Mouse (Mus musculus) MEL (cell line): ENCODE data around the gene Cavin4. TPM values are rescaled to one million over a fixed set of nuclear protein-coding genes. Genes with fewer than 3 reads are reported as not detected.

Experiments used
- DNase-seq: peaks from one replicate; pipeline ENCODE4 v3.0.0; 2011; ENCODE audit warnings: low read depth, low spot score
- H3K27ac ChIP-seq: 2 replicates; pipeline ENCODE4 v1.5.1; 2012; ENCODE audit warnings: low read depth, mild to moderate bottlenecking, control low read depth, low read length, moderate library complexity; ENCODE audit not compliant: control insufficient read depth
- H3K27me3 ChIP-seq, 2 experiments: fragments of 150-350 bp in 1 of 2; sonication (generic) in 1 of 2; 2 replicates each; pipeline ENCODE4 v1.6.1; 2012; ENCODE audit warnings: low read length in 2 of 2, mild to moderate bottlenecking in 2 of 2, improper control_type of control experiment in 1 of 2, moderate library complexity in 1 of 2; ENCODE audit not compliant: insufficient read depth in 2 of 2, control insufficient read depth in 1 of 2
- H3K36me3 ChIP-seq, 2 experiments: 2 replicates each; pipeline ENCODE4 v1.6.1; 2012 to 2014; ENCODE audit warnings: low read length in 2 of 2, improper control_type of control experiment in 1 of 2, inconsistent platforms in 1 of 2, mild to moderate bottlenecking in 1 of 2; ENCODE audit not compliant: insufficient read depth in 2 of 2, control insufficient read depth in 1 of 2
- H3K4me1 ChIP-seq, 2 experiments: fragments of 150-350 bp in 1 of 2; sonication (generic) in 1 of 2; 2 replicates each; pipeline ENCODE4 v1.6.1; 2012; ENCODE audit warnings: low read length in 2 of 2, improper control_type of control experiment in 1 of 2, mild to moderate bottlenecking in 1 of 2; ENCODE audit not compliant: insufficient read depth in 2 of 2, control insufficient read depth in 1 of 2
- H3K4me3 ChIP-seq, 2 experiments: fragments of 150-350 bp in 1 of 2; sonication (generic) in 1 of 2; 2 replicates each; pipeline ENCODE4 v1.5.1; 2012; ENCODE audit warnings: low read depth in 2 of 2, low read length in 2 of 2, mild to moderate bottlenecking in 2 of 2, moderate library complexity in 2 of 2, control low read depth in 1 of 2, improper control_type of control experiment in 1 of 2; ENCODE audit not compliant: control insufficient read depth in 1 of 2, insufficient read depth in 1 of 2
- H3K79me2 ChIP-seq: 2 replicates; pipeline ENCODE4 v1.6.1; 2012; ENCODE audit warnings: mild to moderate bottlenecking, low read length, moderate library complexity; ENCODE audit not compliant: control insufficient read depth, poor library complexity, insufficient read depth
- H3K9ac ChIP-seq: 2 replicates; pipeline ENCODE4 v1.6.1; 2012; ENCODE audit warnings: low read depth, mild to moderate bottlenecking, control low read depth, low read length, moderate library complexity; ENCODE audit not compliant: control insufficient read depth, poor library complexity, severe bottlenecking
- H3K9me3 ChIP-seq: fragments of 150-350 bp; sonication (generic); replicated peaks from 2 replicates; pipeline ENCODE4 v1.6.1; 2012; ENCODE audit warnings: mild to moderate bottlenecking, low read length, improper control_type of control experiment, moderate library complexity; ENCODE audit not compliant: insufficient read depth
- CHD1 ChIP-seq: IDR thresholded peaks from 2 replicates; pipeline ENCODE4 v1.6.1; 2012; ENCODE audit warnings: low read depth, mild to moderate bottlenecking, inconsistent platforms, low read length, improper control_type of control experiment
- CTCF ChIP-seq, 3 experiments: IDR thresholded peaks in 2 of 3; conservative IDR thresholded peaks in 1 of 3; 2 replicates each; pipeline ENCODE4 v1.5.1; 2011 to 2012; ENCODE audit warnings: low read length in 3 of 3, low read depth in 2 of 3, mild to moderate bottlenecking in 2 of 3, improper control_type of control experiment in 1 of 3, inconsistent platforms in 1 of 3, mixed read lengths in 1 of 3, moderate library complexity in 1 of 3; ENCODE audit not compliant: control insufficient read depth in 1 of 3, insufficient read depth in 1 of 3, poor library complexity in 1 of 3, severe bottlenecking in 1 of 3
- ELF1 ChIP-seq: IDR thresholded peaks from 2 replicates; pipeline ENCODE4 v1.6.1; 2014; ENCODE audit warnings: low read depth, mild to moderate bottlenecking, inconsistent platforms, low read length, improper control_type of control experiment, moderate library complexity
- GABPA ChIP-seq: IDR thresholded peaks from 2 replicates; pipeline ENCODE4 v1.6.1; 2012; ENCODE audit warnings: low read depth, mild to moderate bottlenecking, inconsistent platforms, low read length, improper control_type of control experiment, moderate library complexity
- GATA1 ChIP-seq: IDR thresholded peaks from 2 replicates; pipeline ENCODE4 v1.6.1; 2011; ENCODE audit warnings: low read depth, low read length, improper control_type of control experiment
- HCFC1 ChIP-seq: IDR thresholded peaks from 2 replicates; pipeline ENCODE4 v1.6.1; 2012; ENCODE audit warnings: low read depth, mild to moderate bottlenecking, inconsistent platforms, low read length, improper control_type of control experiment, moderate library complexity
- MAZ ChIP-seq: IDR thresholded peaks from 2 replicates; pipeline ENCODE4 v1.6.1; 2012; ENCODE audit warnings: low read depth, mild to moderate bottlenecking, inconsistent platforms, low read length, improper control_type of control experiment
- POLR2A ChIP-seq, 2 experiments: IDR thresholded peaks; 2 replicates each; pipeline ENCODE4 v1.6.1; 2011 to 2012; ENCODE audit warnings: low read length in 2 of 2, mild to moderate bottlenecking in 2 of 2, control low read depth in 1 of 2, improper control_type of control experiment in 1 of 2, low read depth in 1 of 2, moderate library complexity in 1 of 2; ENCODE audit not compliant: control insufficient read depth in 1 of 2, insufficient read depth in 1 of 2, poor library complexity in 1 of 2
- RAD21 ChIP-seq: IDR thresholded peaks from 2 replicates; pipeline ENCODE4 v1.6.1; 2011; ENCODE audit warnings: mild to moderate bottlenecking, low read depth, low read length, improper control_type of control experiment
- SIN3A ChIP-seq: IDR thresholded peaks from 2 replicates; pipeline ENCODE4 v1.6.1; 2012; ENCODE audit warnings: low read length, improper control_type of control experiment, inconsistent platforms
- SMC3 ChIP-seq: IDR thresholded peaks from 2 replicates; pipeline ENCODE4 v1.6.1; 2011; ENCODE audit warnings: low read depth, low read length, improper control_type of control experiment
- TCF12 ChIP-seq: IDR thresholded peaks from 2 replicates; pipeline ENCODE4 v1.6.1; 2014; ENCODE audit warnings: low read depth, mild to moderate bottlenecking, inconsistent platforms, low read length, improper control_type of control experiment, moderate library complexity
- ZC3H11A ChIP-seq: IDR thresholded peaks from 2 replicates; pipeline ENCODE4 v1.6.1; 2012; ENCODE audit warnings: low read depth, mild to moderate bottlenecking, inconsistent platforms, low read length, improper control_type of control experiment
- ZKSCAN1 ChIP-seq: IDR thresholded peaks from 2 replicates; pipeline ENCODE4 v1.6.1; 2012; ENCODE audit warnings: low read depth, mild to moderate bottlenecking, inconsistent platforms, low read length, improper control_type of control experiment, moderate library complexity
- ZNF384 ChIP-seq: IDR thresholded peaks from 2 replicates; pipeline ENCODE4 v1.6.1; 2012; ENCODE audit warnings: low read depth, mild to moderate bottlenecking, inconsistent platforms, low read length, improper control_type of control experiment
- polyA plus RNA-seq, 2 experiments: library from polyadenylated mRNA; stranded (reverse) in 1 of 2; unstranded in 1 of 2; fragments of >175 nt in 1 of 2; fragments of >200 nt in 1 of 2; gene quantifications; 2 replicates each; pipeline versions ENCODE4 v1.2.1 to v1.2.4; 2012; ENCODE audit warnings: low replicate concordance in 2 of 2, low read depth in 1 of 2; ENCODE audit not compliant: insufficient read length in 2 of 2, insufficient read depth in 1 of 2, missing spikeins in 1 of 2
- total RNA-seq: library from RNA; depleted of rRNA; stranded (reverse); fragments of 300-350 nt; gene quantifications from 2 replicates; pipeline ENCODE4 v1.2.3, GENCODE M21; 2012

Gene Cavin4
- total and polyA plus RNA-seq, 3 experiments = not detected

GRCm38 (mm10) chr4:48691793-48692437, 28.6 kb downstream of the Cavin4 start:
- no peaks in the 10 kb centered on the region for H3K9me3 ChIP-seq
- no peaks in the 10 kb centered on the region for H3K79me2 ChIP-seq
- TF ChIP-seq SIN3A (no peak), CTCF (IDR thresholded peaks at IDR 0.05 in 2 of 3, conservative IDR thresholded peaks at IDR 0.05 in 1 of 3; ENCODE audit: control insufficient read depth in 1 of 3, insufficient read depth in 1 of 3, low read depth in 2 of 3, low read length in 3 of 3, poor library complexity in 1 of 3, severe bottlenecking in 1 of 3) (peak; percentile 60 to 71 (median 69)), GATA1 (peak; percentile 9; the same call in 1 of the 2 replicates), TCF12 (no peak), SMC3 (peak; percentile 69), ZC3H11A (peak; percentile 25; the same call in 1 of the 2 replicates), RAD21 (peak; percentile 59), CHD1 (no peak)
- DNase-seq = peak; percentile 60
- no peak overlapping the region for H3K4me3 ChIP-seq
- H3K36me3 ChIP-seq = no peaks in the 10 kb centered on the region
- H3K9ac ChIP-seq = no peak overlapping the region
- H3K4me1 ChIP-seq = no peaks in the 10 kb centered on the region
- H3K27ac ChIP-seq = no peak overlapping the region
- H3K27me3 ChIP-seq = no peaks in the 10 kb centered on the region

- Histone ChIP-seq H3K9me3 (no peaks in the 10 kb centered on the region), H3K36me3 (no peaks in the 10 kb centered on the region), H3K27ac (no peak overlapping the region), H3K27me3 (no peaks in the 10 kb centered on the region), H3K79me2 (no peaks in the 10 kb centered on the region), H3K9ac (no peak overlapping the region), H3K4me3 (no peak overlapping the region), H3K4me1 (no peaks in the 10 kb centered on the region)
- no peak for DNase-seq
- TF ChIP-seq GABPA (no peak), ELF1 (no peak), ZC3H11A (no peak), HCFC1 (no peak), SMC3 (no peak), SIN3A (no peak), POLR2A (IDR thresholded peaks at IDR 0.05; ENCODE audit: control insufficient read depth in 1 of 2, insufficient read depth in 1 of 2, low read depth in 1 of 2, low read length in 2 of 2, poor library complexity in 1 of 2) (no peak)
These were observed 29.5 kb downstream of the Cavin4 start for GRCm38 (mm10) chr4:48692736-48693292.

GRCm38 (mm10) chr4:48696706-48697105, 33.4 kb downstream of the Cavin4 start:
- no peaks in the 10 kb centered on the region for H3K4me1 ChIP-seq
- no peaks in the 10 kb centered on the region for H3K79me2 ChIP-seq
- H3K36me3 ChIP-seq = no peaks in the 10 kb centered on the region
- H3K27me3 ChIP-seq = no peaks in the 10 kb centered on the region
- no peak for DNase-seq
- no peak overlapping the region for H3K27ac ChIP-seq
- no peaks in the 10 kb centered on the region for H3K9me3 ChIP-seq
- no peak overlapping the region for H3K4me3 ChIP-seq
- peak; percentile 69 for TF ChIP-seq ZNF384
- TF ChIP-seq ZKSCAN1 = no peak
- no peak for TF ChIP-seq MAZ
- H3K9ac ChIP-seq = no peak overlapping the region
